Mouse (Mus musculus) urinary bladder, adult 18-20 months (tissue): Measurements from ENCODE around the gene Spta1.

ENCODE experiments used
- DNase-seq, 2 experiments: peaks; one replicate each; pipeline ENCODE4 v3.0.0; 2022; ENCODE audit warnings: low spot score in 2 of 2, mixed read lengths in 2 of 2

The Spta1 gene

DNA sequence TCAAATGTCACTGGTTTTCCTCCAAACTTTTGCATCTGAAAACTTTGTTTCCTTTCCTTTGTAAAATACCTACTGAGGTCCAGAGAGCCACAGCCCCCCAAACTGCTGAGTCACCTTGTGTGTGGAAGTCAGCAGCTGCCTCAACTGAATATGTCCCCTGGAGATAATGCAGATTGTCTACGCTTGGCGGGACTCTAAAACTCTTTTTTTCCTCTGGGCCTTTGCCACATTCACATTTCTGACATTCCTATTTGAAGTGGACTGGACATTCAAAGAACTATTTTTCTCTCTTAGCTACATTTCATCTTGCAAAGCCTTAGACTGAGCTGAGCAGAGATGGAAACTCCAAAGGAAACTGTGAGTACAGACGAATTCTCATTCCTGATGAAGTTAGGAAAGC is at the start of gene Spta1:
TSS of gene Spta1 (plus strand) at position 172 of the 400 bp plus-strand sequence.
- no peak for DNase-seq

DNA sequence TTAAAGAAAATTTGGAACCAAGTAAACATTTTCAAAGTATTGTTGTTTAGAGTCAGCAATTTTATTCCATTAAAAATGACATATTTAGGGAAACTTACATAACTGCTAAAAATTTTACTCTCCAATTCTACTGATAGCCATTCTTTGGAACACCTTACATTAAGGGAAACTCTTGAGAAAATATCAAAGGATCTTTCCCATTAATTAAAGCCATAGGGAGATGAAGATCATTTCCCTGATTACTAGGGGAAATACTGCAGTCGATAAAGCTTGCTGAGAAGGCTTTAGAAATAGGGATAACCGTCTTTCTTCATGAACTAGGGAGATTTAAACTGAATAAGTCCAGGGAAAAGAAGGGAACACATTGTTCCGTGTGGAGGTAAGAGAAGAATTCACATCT is 41.4 kb upstream of the Spta1 start, which contains the start of gene Olfr424:
TSS of gene Olfr424 (plus strand) at position 301 of the 400 bp plus-strand sequence.
- no peak for DNase-seq

DNA sequence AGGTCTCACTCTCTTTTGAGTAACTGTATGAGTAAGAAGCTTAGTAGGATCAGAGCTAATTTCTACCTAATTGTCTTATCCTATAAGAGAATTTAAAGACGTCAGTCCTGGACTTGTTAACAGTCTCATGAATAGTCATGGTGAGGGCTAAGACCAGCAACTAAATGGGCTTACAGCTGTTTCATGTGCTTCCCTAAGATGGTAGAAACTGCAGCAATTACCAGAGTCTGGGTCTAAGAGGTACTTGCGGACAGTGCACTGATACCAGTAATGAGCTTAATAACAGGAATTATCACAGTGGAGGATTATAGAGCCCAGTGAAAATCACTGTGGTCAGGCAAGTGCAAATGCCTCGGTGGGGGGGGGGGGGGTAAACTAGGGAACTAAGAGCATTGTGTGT is 40.6 kb upstream of the Spta1 start:
- DNase-seq: no peak

DNA sequence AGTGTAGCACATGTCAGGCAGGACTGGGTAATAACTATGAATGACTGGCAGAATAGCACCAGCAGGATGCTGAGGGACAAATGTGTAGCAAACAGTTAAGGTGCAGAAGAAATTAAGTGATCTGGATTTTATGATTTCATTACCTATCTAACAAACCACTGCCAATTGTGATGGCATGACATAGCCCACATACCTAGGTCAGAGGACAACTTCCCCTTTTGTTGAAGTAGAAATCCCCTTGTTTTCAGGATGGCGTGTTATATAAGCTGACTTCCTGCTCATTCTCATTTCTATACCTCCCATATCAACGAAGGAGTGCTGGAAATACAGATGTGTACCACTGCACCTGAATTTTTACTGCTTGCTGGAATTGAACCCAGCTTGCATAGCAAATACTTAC is 31.2 kb upstream of the Spta1 start:
- no peak for DNase-seq

DNA sequence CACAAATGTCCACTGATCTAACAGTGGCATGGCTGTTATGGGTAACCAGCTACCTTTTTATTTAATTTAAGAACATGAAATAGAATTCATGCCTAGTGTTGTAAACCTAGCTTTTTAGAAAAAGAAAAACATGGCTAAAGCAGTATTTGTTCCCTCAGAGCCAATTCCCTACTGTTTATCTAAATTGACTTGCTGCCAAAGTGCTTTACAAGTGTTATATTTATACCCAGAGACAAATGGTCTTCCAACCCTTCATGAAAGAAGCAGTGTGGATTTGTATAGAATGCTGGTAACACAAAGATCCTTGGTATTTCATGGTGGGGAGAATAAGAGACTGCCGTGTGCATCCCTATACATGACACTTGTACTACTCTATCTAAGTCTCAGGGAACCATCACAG is 25.9 kb upstream of the Spta1 start:
- DNase-seq: no peak

DNA sequence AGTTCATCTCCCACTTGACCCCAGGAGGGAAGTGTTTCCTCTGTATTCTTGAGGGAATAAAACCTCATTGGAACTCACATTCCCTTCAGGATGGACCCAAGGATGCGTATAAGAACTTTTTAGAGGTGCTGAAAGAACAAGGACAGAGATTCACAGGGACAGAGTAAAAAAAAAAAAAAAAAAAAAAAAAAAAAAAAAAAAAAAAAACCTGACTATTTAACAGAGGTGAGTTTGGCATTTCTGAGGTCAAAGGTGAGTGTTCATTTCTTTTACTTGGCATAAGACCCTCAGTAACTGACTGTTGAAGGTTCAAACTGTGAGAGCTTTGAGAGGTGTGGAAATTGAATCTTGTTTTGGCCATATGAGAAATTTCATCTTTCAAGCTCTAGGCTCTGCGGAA is 23.3 kb upstream of the Spta1 start:
- no peak for DNase-seq

DNA sequence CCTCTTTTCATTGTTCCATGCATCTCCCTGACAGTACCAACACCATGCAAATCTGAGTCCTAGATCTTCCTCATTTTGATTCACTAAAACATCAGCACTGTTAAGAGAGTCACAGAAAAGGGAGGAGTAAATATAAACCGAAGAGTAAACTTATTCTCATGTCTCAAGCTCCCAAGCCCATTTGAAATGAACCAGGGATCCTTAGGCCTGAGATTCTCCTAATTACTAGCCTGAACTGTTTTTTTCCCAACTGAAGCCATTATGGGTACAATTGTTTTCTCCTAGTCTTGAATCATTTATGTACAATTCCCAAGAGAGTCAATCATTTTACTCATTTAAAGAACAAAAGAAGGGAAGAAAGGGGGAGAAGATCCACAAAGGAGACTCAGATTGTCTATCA is 17.2 kb upstream of the Spta1 start, which contains the start of gene Olfr420:
TSS of gene Olfr420 (plus strand) at position 301 of the 400 bp plus-strand sequence.
- no peak for DNase-seq

DNA sequence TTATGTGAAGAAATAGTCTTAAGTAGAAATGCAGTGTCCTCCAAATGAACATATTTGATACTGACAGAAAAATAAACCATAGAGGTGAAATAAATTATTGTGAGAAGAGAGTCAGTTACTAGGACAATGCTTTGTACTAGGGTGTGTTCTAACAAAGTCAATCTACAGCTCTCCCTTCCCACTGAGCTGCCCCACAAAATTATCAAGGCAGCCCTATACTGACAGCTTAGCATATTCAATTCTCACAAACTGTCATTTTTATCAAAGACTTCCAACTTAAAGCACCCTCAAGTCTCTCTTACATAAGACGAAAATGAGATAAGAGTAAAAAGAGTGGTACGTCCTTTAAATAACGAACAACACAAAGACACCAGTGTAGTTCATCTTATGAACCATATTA is 15.0 kb upstream of the Spta1 start:
- DNase-seq: no peak

DNA sequence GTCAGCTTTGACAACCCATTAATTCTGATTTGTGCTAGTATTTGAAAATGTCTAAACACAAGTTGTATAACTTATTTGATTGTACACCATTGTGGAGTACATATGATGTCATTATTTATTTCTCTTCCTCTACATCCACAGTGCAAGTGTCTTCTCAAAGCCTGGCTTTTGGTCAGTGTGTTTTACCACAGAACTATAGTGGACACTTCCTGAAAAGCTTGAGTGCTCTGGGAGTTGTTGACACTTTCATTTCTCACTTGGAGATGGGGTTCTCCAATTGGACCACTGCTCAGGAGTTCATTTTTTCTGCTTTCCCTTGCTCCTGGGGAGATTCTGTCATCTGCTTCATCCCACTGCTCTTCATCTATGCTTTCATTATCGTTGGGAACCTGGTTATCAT is 14.1 kb upstream of the Spta1 start:
- no peak for DNase-seq

DNA sequence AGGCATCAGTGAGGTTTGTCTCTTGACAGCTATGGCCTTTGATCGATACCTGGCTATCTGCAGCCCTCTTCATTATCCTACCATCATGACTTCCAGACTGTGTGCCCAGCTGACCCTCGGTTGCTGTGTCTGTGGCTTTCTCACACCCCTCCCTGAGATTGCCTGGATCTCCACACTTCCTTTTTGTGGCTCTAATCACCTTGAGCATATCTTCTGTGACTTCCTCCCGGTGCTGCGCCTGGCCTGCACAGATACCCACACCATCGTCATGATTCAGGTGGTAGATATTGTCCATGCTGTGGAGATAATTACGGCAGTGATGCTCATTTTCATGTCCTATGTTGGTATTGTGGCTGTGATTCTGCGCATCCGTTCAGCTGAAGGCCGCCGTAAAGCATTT is 13.5 kb upstream of the Spta1 start:
- DNase-seq: no peak

DNA sequence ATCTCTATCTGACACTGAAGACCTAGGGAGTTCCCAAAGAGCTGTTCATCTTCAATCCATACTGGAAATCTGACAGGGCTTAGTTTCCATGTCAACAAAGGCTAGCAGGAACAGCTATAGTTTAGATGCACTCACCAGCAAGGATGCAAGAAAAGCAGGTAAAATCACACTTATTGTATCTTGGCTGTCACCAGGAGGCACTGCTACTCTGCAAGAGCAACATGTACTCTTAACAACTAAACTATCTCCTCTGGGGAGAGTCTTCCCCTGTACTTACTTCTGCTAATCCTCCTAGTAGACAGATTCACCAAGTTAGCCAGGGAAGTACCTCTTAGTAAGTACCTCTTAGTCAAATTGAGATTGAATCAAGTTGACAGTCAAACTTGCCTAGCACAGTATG is 3.6 kb upstream of the Spta1 start:
- no peak for DNase-seq

DNA sequence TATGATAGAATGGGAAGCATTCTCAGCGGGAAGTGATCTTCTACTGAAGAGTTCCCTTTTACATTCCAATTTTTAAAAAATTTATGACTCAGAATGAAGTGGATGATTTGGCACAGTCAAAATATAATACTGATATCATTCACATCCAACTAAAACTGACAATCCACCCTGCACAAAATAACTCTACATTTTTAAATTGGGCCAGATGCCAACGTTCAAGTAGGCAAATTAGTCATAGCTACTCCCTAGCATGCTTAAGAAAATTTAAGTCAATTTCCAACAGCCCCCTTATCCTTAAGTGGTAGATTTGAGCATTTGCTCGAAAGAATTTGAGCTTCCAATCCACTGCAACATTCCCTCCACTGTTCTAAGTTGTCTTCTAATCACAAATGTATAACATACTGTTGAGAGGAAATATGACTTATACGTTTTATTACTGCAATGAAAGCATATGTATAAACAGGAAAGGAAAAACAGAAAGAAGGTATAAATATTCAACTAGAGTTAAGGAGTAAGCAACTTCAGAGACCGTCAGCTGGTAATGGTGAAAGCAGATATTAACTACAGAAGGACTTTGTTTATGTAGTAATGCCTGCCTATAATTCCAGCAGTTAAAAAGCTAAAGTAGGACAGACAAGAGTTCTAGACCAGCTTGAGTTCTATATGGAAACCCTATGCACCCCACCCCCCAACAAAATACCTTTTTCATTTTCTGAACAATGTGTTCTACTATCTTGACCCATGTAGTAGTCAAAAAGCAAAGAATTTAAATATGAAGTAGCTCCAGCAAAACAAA is 1.7 kb upstream of the Spta1 start:
- no peak for DNase-seq

DNA sequence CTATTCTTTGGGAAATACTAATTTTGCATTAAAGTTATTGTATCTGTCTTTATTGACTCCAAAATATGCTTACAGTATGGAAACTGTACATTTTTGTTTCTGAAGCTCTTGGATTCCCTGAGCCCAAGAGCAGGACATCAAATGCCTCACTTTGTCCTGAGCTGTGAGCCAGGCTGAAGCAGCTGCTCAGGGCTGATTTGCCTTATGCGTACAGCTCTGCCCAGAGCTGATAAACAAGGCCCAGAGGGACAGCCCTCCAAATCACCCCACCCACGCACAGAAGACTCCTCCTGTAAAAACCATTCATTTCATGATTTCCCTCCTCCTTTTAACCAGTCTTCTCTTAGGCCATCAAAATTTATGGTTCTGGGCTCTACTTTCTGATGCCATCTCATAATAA is 1.0 kb upstream of the Spta1 start:
- peak in 1 of 2 experiments; percentile 1 for DNase-seq

DNA sequence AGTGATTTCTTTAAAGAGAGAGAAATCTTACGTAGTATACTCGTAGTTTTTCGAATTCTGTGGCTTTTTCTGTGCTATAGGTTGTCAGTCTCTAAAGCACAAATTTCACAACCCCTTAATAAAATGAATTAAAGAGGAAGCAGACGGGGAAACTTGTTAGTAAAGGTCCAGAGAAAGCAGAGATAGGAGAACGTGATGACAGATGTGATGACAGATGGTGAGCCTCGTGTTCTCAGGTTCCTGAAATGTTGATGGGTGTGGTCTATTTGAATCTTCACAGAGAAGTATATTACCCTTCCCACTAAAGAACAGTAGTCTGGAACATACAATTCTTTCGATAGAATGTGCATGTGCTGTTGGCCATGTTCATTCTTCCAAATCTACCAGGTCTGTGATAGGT is 32.1 kb downstream of the Spta1 start:
- DNase-seq: no peak

DNA sequence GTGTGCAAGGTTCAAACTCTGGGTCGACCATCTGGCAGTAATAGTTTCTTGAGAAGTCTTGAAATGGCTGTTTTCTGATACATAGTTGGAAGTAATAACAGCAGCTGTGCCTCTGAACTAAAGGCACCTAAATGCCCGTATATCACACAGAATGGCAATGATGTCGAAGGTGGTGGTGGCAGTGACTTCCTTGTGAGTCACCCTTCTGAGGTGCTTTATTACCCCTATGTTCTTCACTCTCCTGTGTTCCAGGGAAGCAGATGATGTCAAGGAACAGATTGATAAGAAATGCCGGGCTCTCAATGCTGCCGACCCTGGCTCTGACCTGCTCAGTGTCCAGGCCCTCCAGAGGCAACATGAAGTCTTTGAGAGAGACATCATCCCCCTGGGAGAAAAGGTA is 39.7 kb downstream of the Spta1 start:
- no peak for DNase-seq

DNA sequence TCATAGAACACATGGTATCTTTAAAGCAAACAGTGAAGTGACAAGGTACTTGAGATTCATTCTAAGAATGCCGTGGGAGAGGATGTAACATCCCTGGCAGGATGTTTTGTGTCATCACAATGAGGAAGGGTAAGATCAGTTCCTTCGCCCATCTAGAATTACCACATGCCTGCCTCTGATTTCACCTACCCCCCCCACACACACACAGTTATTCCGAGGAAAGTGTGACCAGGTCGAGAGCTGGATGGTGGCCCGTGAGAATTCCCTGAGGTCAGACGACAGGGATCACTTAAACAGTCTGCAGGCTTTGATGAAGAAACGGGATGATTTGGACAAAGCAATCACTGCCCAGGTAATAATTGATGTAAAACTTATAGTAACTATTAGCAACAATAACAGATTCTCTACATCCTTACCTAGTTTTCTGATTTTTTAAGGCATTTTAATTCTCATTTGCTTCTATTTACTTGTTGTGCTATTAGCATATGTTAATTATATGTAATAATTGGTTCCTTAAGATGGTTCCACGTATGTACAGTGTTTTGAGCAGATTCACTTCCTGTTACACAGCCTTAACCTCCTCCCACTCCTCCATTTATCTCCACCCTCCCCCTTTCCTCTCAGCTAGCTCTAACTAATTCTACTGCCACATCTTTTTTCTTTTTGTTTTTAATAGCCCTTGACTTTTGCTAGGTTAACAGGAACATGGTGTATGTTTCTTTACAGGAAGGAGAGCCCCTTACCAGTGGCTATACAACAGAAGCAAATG is 42.9 kb downstream of the Spta1 start:
- DNase-seq: no peak

DNA sequence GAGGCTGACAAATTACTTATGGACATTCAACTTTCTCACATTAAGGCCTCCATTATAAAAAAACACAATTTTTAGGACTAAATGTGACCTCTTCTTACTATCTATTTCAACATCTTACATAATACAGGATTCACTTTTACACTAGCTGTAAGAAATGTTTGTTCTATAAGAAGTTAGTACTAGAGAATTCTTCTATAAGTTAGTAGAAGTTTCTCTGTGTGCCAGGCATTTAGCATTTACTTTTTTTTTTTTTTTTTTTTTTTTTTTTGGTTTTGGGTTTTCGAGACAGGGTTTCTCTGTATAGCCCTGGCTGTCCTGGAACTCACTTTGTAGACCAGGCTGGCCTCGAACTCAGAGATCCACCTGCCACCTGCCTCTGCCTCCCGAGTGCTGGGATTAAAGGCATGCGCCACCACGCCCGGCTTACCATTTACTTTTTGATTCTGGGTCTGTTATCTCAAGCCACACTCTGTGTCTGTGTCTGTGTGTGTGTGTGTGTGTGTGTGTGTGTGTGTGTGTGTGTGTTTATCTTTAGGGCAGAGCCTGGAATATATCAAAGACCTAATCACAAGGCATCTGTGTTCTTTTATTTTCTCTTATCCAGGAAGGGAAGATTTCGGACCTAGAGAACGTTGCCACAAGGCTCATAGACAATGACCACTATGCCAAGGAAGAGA is 44.1 kb downstream of the Spta1 start:
- DNase-seq: no peak

DNA sequence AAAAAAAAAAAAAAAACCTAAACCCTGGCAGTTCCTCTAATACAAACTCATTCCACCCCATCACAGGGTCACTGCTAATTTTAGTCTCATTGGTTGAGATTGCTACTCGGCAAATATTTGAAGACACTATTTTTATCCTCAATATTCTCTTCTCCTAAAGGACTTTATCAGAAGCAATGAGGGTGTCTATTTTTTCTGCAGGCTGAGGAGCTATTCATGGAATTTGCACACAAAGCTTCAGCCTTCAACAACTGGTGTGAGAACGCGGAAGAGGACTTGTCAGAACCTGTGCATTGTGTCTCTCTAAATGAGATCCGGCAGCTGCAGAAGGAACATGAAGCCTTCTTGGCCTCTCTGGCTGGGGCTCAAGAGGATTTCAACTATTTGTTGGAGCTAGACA is 67.3 kb downstream of the Spta1 start:
- DNase-seq: no peak

DNA sequence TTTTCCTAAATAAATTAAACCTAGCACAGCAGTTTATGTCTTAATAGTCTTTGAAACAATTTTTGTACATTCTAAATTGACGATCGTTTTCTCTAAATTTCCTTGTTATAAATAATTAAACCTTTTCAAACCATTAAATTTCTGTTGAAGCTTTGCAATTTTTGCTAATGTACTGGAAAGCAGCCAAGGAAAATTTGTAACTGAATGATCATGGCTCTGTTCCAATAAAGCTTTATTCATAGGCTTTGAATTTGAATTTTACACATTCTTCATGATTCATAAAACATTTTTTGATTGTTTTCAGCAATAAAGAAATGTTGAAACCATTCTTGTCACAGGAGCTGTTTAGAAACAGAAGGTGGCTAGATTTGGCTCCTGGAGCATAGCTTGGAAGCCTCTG is 72.0 kb downstream of the Spta1 start:
- DNase-seq: no peak

DNA sequence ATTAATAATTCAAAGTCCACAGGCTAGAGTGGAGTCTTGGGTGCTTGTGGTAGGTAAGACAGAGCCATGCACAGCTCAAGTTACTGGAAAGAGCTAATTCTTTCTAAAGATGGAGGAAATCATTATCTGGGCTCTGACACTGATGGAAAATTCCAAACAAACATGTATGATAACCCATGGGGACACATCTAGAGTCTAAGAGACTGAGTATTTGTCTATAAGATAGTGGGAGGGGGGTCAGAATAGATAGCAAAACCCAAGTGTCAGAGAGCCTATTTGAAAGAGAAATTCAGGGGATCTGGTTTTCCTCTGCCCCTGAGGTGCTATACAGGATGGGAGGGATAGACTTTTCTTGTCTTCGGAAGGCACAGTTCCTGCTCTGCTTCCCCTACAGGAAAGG is 73.5 kb downstream of the Spta1 start:
- no peak for DNase-seq

DNA sequence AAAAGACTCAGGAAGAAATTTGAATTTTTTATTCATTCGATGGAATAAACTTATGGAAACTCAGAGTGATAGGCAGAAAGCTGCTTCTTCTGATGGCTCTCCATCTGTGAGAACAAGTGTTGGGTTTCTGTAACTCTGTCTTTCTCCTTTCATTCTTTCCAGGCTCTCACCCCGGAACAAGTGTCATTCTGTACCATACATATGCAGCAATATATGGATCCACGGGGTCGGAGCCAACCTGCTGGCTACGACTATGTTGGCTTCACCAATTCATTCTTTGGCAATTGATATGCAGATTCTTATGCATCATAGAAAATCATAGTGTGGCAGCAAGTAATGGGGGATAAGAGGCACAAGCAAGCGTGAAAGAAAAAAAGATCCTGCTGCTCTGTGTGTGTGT is 74.6 kb downstream of the Spta1 start:
- no peak for DNase-seq

DNA sequence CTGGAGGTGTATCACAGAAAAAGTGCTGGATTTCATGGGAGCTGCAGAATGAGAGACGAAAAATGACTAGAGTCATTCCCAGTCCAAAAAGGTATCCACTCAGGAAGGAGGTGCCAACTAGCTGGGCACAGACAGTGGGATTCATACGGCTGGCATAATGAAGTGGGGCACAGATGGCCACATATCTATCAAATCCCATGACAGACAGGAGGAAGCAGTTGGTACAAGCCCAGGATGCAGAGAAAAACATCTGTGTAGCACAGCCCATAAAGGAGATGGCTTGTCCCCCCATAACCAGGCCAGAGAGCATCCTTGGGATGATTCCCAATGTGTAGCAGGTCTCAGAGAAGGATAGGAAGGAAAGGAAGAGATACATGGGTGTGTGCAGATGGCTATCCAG is 77.8 kb downstream of the Spta1 start:
- DNase-seq: no peak

DNA sequence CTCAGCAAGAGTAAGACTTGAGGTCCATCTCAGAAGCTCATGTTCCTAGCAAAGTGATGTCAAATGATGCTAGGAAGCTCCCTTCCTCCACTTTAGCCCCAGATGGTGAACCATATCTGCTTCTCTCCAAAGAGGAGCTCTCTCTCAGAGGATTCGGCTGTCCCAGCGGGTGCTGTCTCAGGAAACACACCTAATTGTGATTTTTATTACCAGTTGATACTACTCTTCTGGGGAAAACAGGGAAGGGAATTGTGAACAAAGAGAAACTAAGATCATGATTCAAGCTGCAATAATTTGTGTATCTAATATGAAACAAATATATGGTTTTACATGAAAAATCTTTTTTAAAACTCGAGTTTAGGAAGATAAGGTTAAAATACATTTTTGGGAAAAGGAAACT is 79.4 kb downstream of the Spta1 start, which contains the start of gene Olfr419:
TSS of gene Olfr419 (minus strand) at position 101 of the 400 bp plus-strand sequence.
- no peak for DNase-seq
